Mouse (Mus musculus): ENCODE data around the gene Jag2. TPM values are rescaled to one million over a fixed set of nuclear protein-coding genes. Genes with fewer than 3 reads are reported as not detected.

Gene Jag2
- polyA plus RNA-seq, 1 experiment from 2014 or later = 2.8 TPM

Small RNAs within 50 kb of the gene (microRNA-seq; reads per million reads assigned to microRNA genes)
- gene Mir6941 = not detected

Other genes starting within 250 kb of the Jag2 start
- 3.3 and 4.3 TPM in 2 replicates for gene Cep170b, start 209.3 kb downstream of the Jag2 start, polyA plus RNA-seq (2016; fragmentation: Nextera tagmentation; extraction: Ambion mirVana)
- gene Pld4, start 169.1 kb downstream of the Jag2 start, polyA plus RNA-seq (2016; fragmentation: Nextera tagmentation; extraction: Ambion mirVana) = 3.7 and 5.7 TPM in 2 replicates
- gene Ahnak2, start 127.1 kb downstream of the Jag2 start, polyA plus RNA-seq (2016; fragmentation: Nextera tagmentation; extraction: Ambion mirVana) = 0.06 and 0.11 TPM in 2 replicates
- gene Clba1, start 120.8 kb downstream of the Jag2 start, polyA plus RNA-seq (2016; fragmentation: Nextera tagmentation; extraction: Ambion mirVana) = 13.7 and 14.4 TPM in 2 replicates
- 178 and 181 TPM in 2 replicates for gene Cdca4, start 100.4 kb downstream of the Jag2 start, polyA plus RNA-seq (2016; fragmentation: Nextera tagmentation; extraction: Ambion mirVana)
- gene Gpr132, start 61.5 kb downstream of the Jag2 start, polyA plus RNA-seq (2016; fragmentation: Nextera tagmentation; extraction: Ambion mirVana) = not detected in 2 replicates
- 66.4 and 76.4 TPM in 2 replicates for gene Nudt14, start 12.3 kb upstream of the Jag2 start, polyA plus RNA-seq (2016; fragmentation: Nextera tagmentation; extraction: Ambion mirVana)
- 20.5 and 22.7 TPM in 2 replicates for gene Btbd6, start 46.7 kb upstream of the Jag2 start, polyA plus RNA-seq (2016; fragmentation: Nextera tagmentation; extraction: Ambion mirVana)
- 51.6 and 58.2 TPM in 2 replicates for gene Brf1, start 70.9 kb upstream of the Jag2 start, polyA plus RNA-seq (2016; fragmentation: Nextera tagmentation; extraction: Ambion mirVana)
- 17.7 and 22.0 TPM in 2 replicates for gene Pacs2, start 84.7 kb upstream of the Jag2 start, polyA plus RNA-seq (2016; fragmentation: Nextera tagmentation; extraction: Ambion mirVana)
- not detected in 2 replicates for gene Tex22, start 144.7 kb upstream of the Jag2 start, polyA plus RNA-seq (2016; fragmentation: Nextera tagmentation; extraction: Ambion mirVana)
- gene Mta1, start 168.5 kb upstream of the Jag2 start, polyA plus RNA-seq (2016; fragmentation: Nextera tagmentation; extraction: Ambion mirVana) = 18.3 and 20.5 TPM in 2 replicates
- 278 and 293 TPM in 2 replicates for gene Crip2, start 210.5 kb upstream of the Jag2 start, polyA plus RNA-seq (2016; fragmentation: Nextera tagmentation; extraction: Ambion mirVana)
- gene Crip1, start 216.5 kb upstream of the Jag2 start, polyA plus RNA-seq (2016; fragmentation: Nextera tagmentation; extraction: Ambion mirVana) = 80.0 and 96.6 TPM in 2 replicates
- 58.0 and 61.3 TPM in 2 replicates for gene Tedc1, start 226.6 kb upstream of the Jag2 start, polyA plus RNA-seq (2016; fragmentation: Nextera tagmentation; extraction: Ambion mirVana)